Mouse (Mus musculus) thymus, adult 2 months (tissue): ENCODE data around the gene Prss53. TPM values are rescaled to one million over a fixed set of nuclear protein-coding genes. Genes with fewer than 3 reads are reported as not detected.
A peak's percentile ranks its signal among the peaks of the same experiment; 100 is the strongest.

Experiments
- DNase-seq: peaks from one replicate; pipeline ENCODE4 v3.0.0; 2021
- H3K27ac ChIP-seq: fragments of 200-500 bp; 2 replicates; pipeline ENCODE4 v1.5.1; 2012; ENCODE audit warnings: low read length, control low read depth; ENCODE audit not compliant: control insufficient read depth, insufficient read depth
- H3K27me3 ChIP-seq: fragments of 200-500 bp; 2 replicates; pipeline ENCODE4 v1.6.1; 2012; ENCODE audit warnings: mild to moderate bottlenecking, low read length, moderate library complexity, mixed read lengths; ENCODE audit not compliant: control insufficient read depth, insufficient read depth
- H3K36me3 ChIP-seq: fragments of 200-500 bp; 2 replicates; pipeline ENCODE4 v1.6.1; 2012; ENCODE audit warnings: mild to moderate bottlenecking, low read length, moderate library complexity; ENCODE audit not compliant: control insufficient read depth, insufficient read depth
- H3K4me1 ChIP-seq: fragments of 200-500 bp; replicated peaks from 2 replicates; pipeline ENCODE4 v1.6.1; 2012; ENCODE audit warnings: low read length; ENCODE audit not compliant: control insufficient read depth, insufficient read depth
- H3K4me3 ChIP-seq: fragments of 200-500 bp; 2 replicates; pipeline ENCODE4 v1.5.1; 2012; ENCODE audit warnings: mild to moderate bottlenecking, low read length, control low read depth, moderate library complexity; ENCODE audit not compliant: control insufficient read depth, insufficient read depth
- CTCF ChIP-seq: fragments of 200-500 bp; IDR thresholded peaks from 2 replicates; pipeline ENCODE4 v1.5.1; 2012; ENCODE audit warnings: mild to moderate bottlenecking, control low read depth, low read length, moderate library complexity, borderline replicate concordance; ENCODE audit not compliant: control insufficient read depth, poor library complexity, insufficient read depth; ENCODE audit errors: extremely low read depth
- POLR2A ChIP-seq: fragments of 200-500 bp; IDR thresholded peaks from 2 replicates; pipeline ENCODE4 v1.6.1; 2012; ENCODE audit warnings: mild to moderate bottlenecking, low read length, control low read depth, moderate library complexity; ENCODE audit not compliant: control insufficient read depth, poor library complexity, insufficient read depth; ENCODE audit errors: extremely low read depth
- WGBS: fragments of 180-500 bp; shearing (Covaris S2); methylation state at CpG from one replicate; pipeline ENCODE4 v1.1.7; 2018; 5-methylcytosine and 5-hydroxymethylcytosine counted together
- polyA plus RNA-seq: library from polyadenylated mRNA; depleted of rRNA; stranded (reverse); fragments of >200 nt; gene quantifications from 2 replicates; pipeline ENCODE4 v1.2.3, GENCODE M21; 2012

Gene Prss53
- polyA plus RNA-seq, 1 experiment: 2.5 TPM

- Histone ChIP-seq H3K4me3 (no peak overlapping the region), H3K36me3 (peaks cover 49% of the 10 kb centered on the region), H3K27me3 (no peaks in the 10 kb centered on the region), H3K4me1 (peaks cover 14% of the 10 kb centered on the region), H3K27ac (no peak overlapping the region)
- WGBS: 99% methylated on average over 9 of the region's 9 CpGs
- no peak for DNase-seq
- no peak for TF ChIP-seq CTCF
- no peak for TF ChIP-seq POLR2A
Observed at GRCm38 (mm10) chr7:127879301-127879700, 11.5 kb downstream of the Prss53 start.

- no peaks in the 10 kb centered on the region for H3K27me3 ChIP-seq
- H3K4me3 ChIP-seq: peak within 1 kb of the TSS; percentile 89
- H3K27ac ChIP-seq: peak within 1 kb of the TSS; percentile 82
- peaks cover 29% of the 10 kb centered on the region for H3K36me3 ChIP-seq
- peaks cover 6% of the 10 kb centered on the region for H3K4me1 ChIP-seq
- WGBS: under 1% methylated on average over 60 of the region's 60 CpGs
- TF ChIP-seq POLR2A: peak; percentile 49; the same call in 1 of the 2 replicates
- peak; percentile 20; the same call in 1 of the 2 replicates for TF ChIP-seq CTCF
- DNase-seq: peak; percentile 83
Observed at GRCm38 (mm10) chr7:127876467-127877348, 14.1 kb downstream of the Prss53 start, which contains the start of gene Zfp668. Zfp668 (minus strand) TSS chr7:127876828.

- DNase-seq: peak; percentile 71
Observed at GRCm38 (mm10) chr7:127876041-127876466, 14.7 kb downstream of the Prss53 start, which contains the start of gene Zfp646. Zfp646 (plus strand) TSS chr7:127876221.

GRCm38 (mm10) chr7:127875627-127876001 lies 15.2 kb downstream of the Prss53 start:
- Histone ChIP-seq H3K4me1 (peaks cover 6% of the 10 kb centered on the region), H3K36me3 (peaks cover 18% of the 10 kb centered on the region), H3K27ac (peak overlapping the region; percentile 82), H3K4me3 (peak overlapping the region; percentile 89), H3K27me3 (no peaks in the 10 kb centered on the region)
- peak; percentile 92 for DNase-seq
- 0% methylated on average over 43 of the region's 43 CpGs for WGBS
- TF ChIP-seq CTCF: 0 out of 2 replicates have a peak, but pooled peaks have one; percentile 18
- no peak for TF ChIP-seq POLR2A

More at GRCm38 (mm10) chr7:127876041-127876466, 14.7 kb downstream of the Prss53 start, which contains the start of gene Zfp646:
- TF ChIP-seq POLR2A: peak; percentile 55; the same call in 1 of the 2 replicates
- 0 out of 2 replicates have a peak, but pooled peaks have one; percentile 6 for TF ChIP-seq CTCF
- Histone ChIP-seq H3K27ac (peak within 1 kb of the TSS; percentile 82), H3K4me1 (peaks cover 6% of the 10 kb centered on the region), H3K36me3 (peaks cover 22% of the 10 kb centered on the region), H3K4me3 (peak within 1 kb of the TSS; percentile 89), H3K27me3 (no peaks in the 10 kb centered on the region)
- WGBS: under 1% methylated on average over 41 of the region's 41 CpGs

- WGBS: 4% methylated on average over 20 of the region's 20 CpGs
- Histone ChIP-seq H3K27ac (peak overlapping the region; percentile 15; the same call in 1 of the 2 replicates), H3K27me3 (no peaks in the 10 kb centered on the region), H3K36me3 (peaks cover 13% of the 10 kb centered on the region), H3K4me1 (peaks cover 6% of the 10 kb centered on the region), H3K4me3 (peak overlapping the region; percentile 89)
- DNase-seq: no peak
- no peak for TF ChIP-seq POLR2A
- no peak for TF ChIP-seq CTCF
Observed at GRCm38 (mm10) chr7:127874812-127875626, 15.8 kb downstream of the Prss53 start.

GRCm38 (mm10) chr7:127870136-127870821 lies 20.5 kb downstream of the Prss53 start:
- Histone ChIP-seq H3K4me1 (peaks cover 6% of the 10 kb centered on the region; the same call in 1 of the 2 replicates), H3K27ac (no peak overlapping the region), H3K27me3 (no peaks in the 10 kb centered on the region), H3K36me3 (peaks cover 12% of the 10 kb centered on the region), H3K4me3 (no peak overlapping the region)
- DNase-seq: no peak
- TF ChIP-seq CTCF (no peak), POLR2A (no peak)
- 88% methylated on average over 5 of the region's 5 CpGs for WGBS
